Mouse (Mus musculus): ENCODE results near the gene Dchs2. TPM values are rescaled to one million over a fixed set of nuclear protein-coding genes. Genes with fewer than 3 reads are reported as not detected.

The Dchs2 gene
- polyA plus RNA-seq, 1 experiment = 0.02 TPM

DNA sequence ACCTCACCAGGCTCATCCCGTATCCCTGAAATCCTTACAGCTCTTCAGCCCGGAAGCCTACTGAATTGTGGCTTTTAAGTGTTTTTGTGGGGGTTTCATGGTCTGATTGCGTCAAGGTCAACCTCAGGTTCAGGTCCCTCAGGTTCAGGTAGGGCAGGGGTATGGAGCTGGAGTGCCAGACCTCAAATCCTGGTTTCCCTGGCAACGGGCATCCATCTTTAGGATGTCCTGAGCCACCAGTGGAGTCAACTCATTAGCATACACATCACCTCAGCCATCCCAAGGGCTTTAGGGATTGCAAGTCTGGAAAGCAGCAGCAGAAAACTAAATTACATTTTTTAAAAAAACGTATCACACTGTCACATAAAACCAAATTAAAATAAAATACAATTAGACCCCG lies 28.1 kb upstream of the Dchs2 start:
- H3K79me3 ChIP-seq (ENCODE audit: low read depth) = no peaks in the 10 kb centered on the region
- no peak overlapping the region for H3K4me3 ChIP-seq (ENCODE audit: insufficient read depth, poor library complexity, severe bottlenecking)
- H3K36me3 ChIP-seq (ENCODE audit: control insufficient read depth, insufficient read depth) = no peaks in the 10 kb centered on the region
- peaks cover 27% of the 10 kb centered on the region for H3K27me3 ChIP-seq (ENCODE audit: control insufficient read depth, insufficient read depth, insufficient read length)
- TF ChIP-seq CTCF (IDR thresholded peaks at IDR 0.05; ENCODE audit: control insufficient read depth, insufficient read depth, insufficient read length) (no peak), MYOD1 (IDR thresholded peaks at IDR 0.05; ENCODE audit: control insufficient read depth, insufficient read length, low read depth) (no peak), MAX (IDR thresholded peaks at IDR 0.05) (no peak), CEBPB (IDR thresholded peaks at IDR 0.05; ENCODE audit: low read depth) (no peak), FOSL1 (IDR thresholded peaks at IDR 0.05; ENCODE audit: insufficient read depth, low read length, poor library complexity, severe bottlenecking) (no peak), MYOG (IDR thresholded peaks at IDR 0.05; ENCODE audit: control insufficient read depth, extremely low read depth, insufficient read length) (no peak), USF1 (IDR thresholded peaks at IDR 0.05; ENCODE audit: low read depth) (no peak)
- no peaks in the 10 kb centered on the region for H3K79me2 ChIP-seq (ENCODE audit: control insufficient read depth, insufficient read depth)
- H3ac ChIP-seq (ENCODE audit: control insufficient read depth, insufficient read length, low read depth) = no peak overlapping the region

DNA sequence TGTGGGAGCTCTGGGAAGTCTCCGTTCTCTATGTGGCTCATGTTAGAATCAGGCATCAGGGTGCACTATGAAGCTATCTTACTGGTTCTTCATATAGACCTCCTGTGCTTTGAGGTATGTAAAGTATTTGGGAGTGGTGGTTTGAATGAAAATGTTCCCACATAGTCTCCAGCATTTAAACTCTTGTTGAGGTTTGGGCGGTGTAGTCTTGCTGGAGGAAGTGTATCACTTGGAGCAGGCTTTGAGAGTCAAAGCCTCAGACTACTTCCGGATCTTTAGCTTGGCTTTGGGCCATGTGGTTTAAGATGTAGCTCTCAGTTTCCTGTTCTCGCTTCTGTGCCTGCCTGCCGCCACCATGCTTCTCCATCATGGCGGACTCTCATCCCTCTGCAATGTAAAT lies 25.5 kb upstream of the Dchs2 start:
- H3K27me3 ChIP-seq (ENCODE audit: control insufficient read depth, insufficient read depth, insufficient read length) = peaks cover 18% of the 10 kb centered on the region
- H3K4me3 ChIP-seq (ENCODE audit: insufficient read depth, poor library complexity, severe bottlenecking) = no peak overlapping the region
- H3K79me3 ChIP-seq (ENCODE audit: low read depth) = no peaks in the 10 kb centered on the region
- TF ChIP-seq USF1 (IDR thresholded peaks at IDR 0.05; ENCODE audit: low read depth) (no peak), MAX (IDR thresholded peaks at IDR 0.05) (no peak), MYOD1 (IDR thresholded peaks at IDR 0.05; ENCODE audit: control insufficient read depth, insufficient read length, low read depth) (no peak), CEBPB (IDR thresholded peaks at IDR 0.05; ENCODE audit: low read depth) (no peak), MYOG (IDR thresholded peaks at IDR 0.05; ENCODE audit: control insufficient read depth, extremely low read depth, insufficient read length) (no peak), FOSL1 (IDR thresholded peaks at IDR 0.05; ENCODE audit: insufficient read depth, low read length, poor library complexity, severe bottlenecking) (no peak), CTCF (IDR thresholded peaks at IDR 0.05; ENCODE audit: control insufficient read depth, insufficient read depth, insufficient read length) (no peak)
- H3K79me2 ChIP-seq (ENCODE audit: control insufficient read depth, insufficient read depth) = no peaks in the 10 kb centered on the region
- no peaks in the 10 kb centered on the region for H3K36me3 ChIP-seq (ENCODE audit: control insufficient read depth, insufficient read depth)
- no peak overlapping the region for H3ac ChIP-seq (ENCODE audit: control insufficient read depth, insufficient read length, low read depth)

DNA sequence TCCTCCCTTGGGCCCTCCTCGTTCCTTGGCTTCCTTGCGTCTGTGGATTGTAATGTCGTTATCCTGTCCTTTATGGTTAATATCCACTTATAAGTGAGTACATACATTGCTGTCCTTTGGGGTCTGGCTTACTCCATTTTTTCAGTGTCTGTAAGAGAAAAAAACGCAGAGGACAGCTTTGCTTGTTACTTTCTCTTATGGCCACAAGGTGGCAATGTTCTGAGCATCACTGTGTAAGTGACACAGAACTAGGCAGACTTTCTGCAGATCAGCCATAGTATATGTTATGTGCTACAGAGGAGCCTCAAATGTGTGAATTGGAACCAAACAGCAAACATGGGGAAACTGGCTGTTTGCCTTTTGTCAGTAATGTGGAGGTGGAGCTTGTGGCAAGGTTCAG lies 17.6 kb upstream of the Dchs2 start:
- Histone ChIP-seq H3K4me3 (ENCODE audit: insufficient read depth, poor library complexity, severe bottlenecking) (no peak overlapping the region), H3K36me3 (ENCODE audit: control insufficient read depth, insufficient read depth) (no peaks in the 10 kb centered on the region), H3K79me2 (ENCODE audit: control insufficient read depth, insufficient read depth) (no peaks in the 10 kb centered on the region), H3ac (ENCODE audit: control insufficient read depth, insufficient read length, low read depth) (no peak overlapping the region), H3K79me3 (ENCODE audit: low read depth) (no peaks in the 10 kb centered on the region), H3K27me3 (ENCODE audit: control insufficient read depth, insufficient read depth, insufficient read length) (peaks cover 9% of the 10 kb centered on the region)
- no peak for TF ChIP-seq MAX (IDR thresholded peaks at IDR 0.05)
- no peak for TF ChIP-seq MYOG (IDR thresholded peaks at IDR 0.05; ENCODE audit: control insufficient read depth, extremely low read depth, insufficient read length)
- TF ChIP-seq FOSL1 (IDR thresholded peaks at IDR 0.05; ENCODE audit: insufficient read depth, low read length, poor library complexity, severe bottlenecking) = no peak
- no peak for TF ChIP-seq USF1 (IDR thresholded peaks at IDR 0.05; ENCODE audit: low read depth)
- TF ChIP-seq CTCF (IDR thresholded peaks at IDR 0.05; ENCODE audit: control insufficient read depth, insufficient read depth, insufficient read length) = no peak
- TF ChIP-seq MYOD1 (IDR thresholded peaks at IDR 0.05; ENCODE audit: control insufficient read depth, insufficient read length, low read depth) = no peak
- no peak for TF ChIP-seq CEBPB (IDR thresholded peaks at IDR 0.05; ENCODE audit: low read depth)

GRCm38 (mm10) chr3:83111485-83112261 lies 16.1 kb upstream of the Dchs2 start:
- no peaks in the 10 kb centered on the region for H3K79me2 ChIP-seq (ENCODE audit: control insufficient read depth, insufficient read depth)
- peaks cover 12% of the 10 kb centered on the region for H3K27me3 ChIP-seq (ENCODE audit: control insufficient read depth, insufficient read depth, insufficient read length)
- no peaks in the 10 kb centered on the region for H3K79me3 ChIP-seq (ENCODE audit: low read depth)
- H3K4me3 ChIP-seq (ENCODE audit: insufficient read depth, poor library complexity, severe bottlenecking) = no peak overlapping the region
- TF ChIP-seq USF1 (IDR thresholded peaks at IDR 0.05; ENCODE audit: low read depth) = no peak
- TF ChIP-seq MAX (IDR thresholded peaks at IDR 0.05) = no peak
- TF ChIP-seq CTCF (IDR thresholded peaks at IDR 0.05; ENCODE audit: control insufficient read depth, insufficient read depth, insufficient read length) = no peak
- TF ChIP-seq MYOG (IDR thresholded peaks at IDR 0.05; ENCODE audit: control insufficient read depth, extremely low read depth, insufficient read length) = no peak
- no peak for TF ChIP-seq MYOD1 (IDR thresholded peaks at IDR 0.05; ENCODE audit: control insufficient read depth, insufficient read length, low read depth)
- no peak for TF ChIP-seq CEBPB (IDR thresholded peaks at IDR 0.05; ENCODE audit: low read depth)
- no peak for TF ChIP-seq FOSL1 (IDR thresholded peaks at IDR 0.05; ENCODE audit: insufficient read depth, low read length, poor library complexity, severe bottlenecking)
- H3ac ChIP-seq (ENCODE audit: control insufficient read depth, insufficient read length, low read depth) = no peak overlapping the region
- no peaks in the 10 kb centered on the region for H3K36me3 ChIP-seq (ENCODE audit: control insufficient read depth, insufficient read depth)

DNA sequence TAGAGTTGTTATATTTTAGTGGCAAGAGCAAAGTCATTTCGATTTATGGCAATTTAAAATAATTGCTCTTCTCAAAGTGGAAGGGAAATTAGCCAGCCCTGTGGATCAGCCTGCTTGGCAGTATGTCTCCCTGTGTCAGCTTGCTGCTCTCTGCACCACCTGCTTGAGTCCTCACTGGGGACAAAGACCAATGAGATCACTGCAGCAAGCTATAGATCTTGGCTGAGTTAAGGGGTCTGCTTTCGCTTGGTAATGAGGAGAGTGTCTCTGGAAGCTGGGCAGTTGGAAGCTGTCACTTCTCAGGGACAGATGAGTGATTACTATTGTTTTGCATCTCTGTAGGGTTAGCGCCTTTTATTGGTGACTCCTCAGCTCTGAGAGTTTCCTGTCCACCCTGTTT lies 14.9 kb upstream of the Dchs2 start:
- Histone ChIP-seq H3K79me3 (ENCODE audit: low read depth) (no peaks in the 10 kb centered on the region), H3K36me3 (ENCODE audit: control insufficient read depth, insufficient read depth) (no peaks in the 10 kb centered on the region), H3ac (ENCODE audit: control insufficient read depth, insufficient read length, low read depth) (no peak overlapping the region), H3K27me3 (ENCODE audit: control insufficient read depth, insufficient read depth, insufficient read length) (peaks cover 19% of the 10 kb centered on the region), H3K4me3 (ENCODE audit: insufficient read depth, poor library complexity, severe bottlenecking) (no peak overlapping the region), H3K79me2 (ENCODE audit: control insufficient read depth, insufficient read depth) (no peaks in the 10 kb centered on the region)
- TF ChIP-seq CEBPB (IDR thresholded peaks at IDR 0.05; ENCODE audit: low read depth) (no peak), FOSL1 (IDR thresholded peaks at IDR 0.05; ENCODE audit: insufficient read depth, low read length, poor library complexity, severe bottlenecking) (no peak), CTCF (IDR thresholded peaks at IDR 0.05; ENCODE audit: control insufficient read depth, insufficient read depth, insufficient read length) (no peak), MYOG (IDR thresholded peaks at IDR 0.05; ENCODE audit: control insufficient read depth, extremely low read depth, insufficient read length) (no peak), MAX (IDR thresholded peaks at IDR 0.05) (no peak), USF1 (IDR thresholded peaks at IDR 0.05; ENCODE audit: low read depth) (no peak), MYOD1 (IDR thresholded peaks at IDR 0.05; ENCODE audit: control insufficient read depth, insufficient read length, low read depth) (no peak)

All from C2C12 (cell line).